Mouse (Mus musculus) MEL (cell line): ENCODE results near the gene Pi4k2a. TPM values are rescaled to one million over a fixed set of nuclear protein-coding genes. Genes with fewer than 3 reads are reported as not detected.
A peak's percentile ranks its signal among the peaks of the same experiment; 100 is the strongest.

Experiments used
- GABPA ChIP-seq: IDR thresholded peaks from 2 replicates; pipeline ENCODE4 v1.6.1; 2012; ENCODE audit warnings: low read depth, mild to moderate bottlenecking, inconsistent platforms, low read length, improper control_type of control experiment, moderate library complexity
- GATA1 ChIP-seq: IDR thresholded peaks from 2 replicates; pipeline ENCODE4 v1.6.1; 2011; ENCODE audit warnings: low read depth, low read length, improper control_type of control experiment
- JUND ChIP-seq: IDR thresholded peaks from 2 replicates; pipeline ENCODE4 v1.6.1; 2011; ENCODE audit warnings: low read depth, mild to moderate bottlenecking, improper control_type of control experiment, low read length
- MAZ ChIP-seq: IDR thresholded peaks from 2 replicates; pipeline ENCODE4 v1.6.1; 2012; ENCODE audit warnings: low read depth, mild to moderate bottlenecking, inconsistent platforms, low read length, improper control_type of control experiment
- MEF2A ChIP-seq: IDR thresholded peaks from 2 replicates; pipeline ENCODE4 v1.6.1; 2014; ENCODE audit warnings: low read depth, mild to moderate bottlenecking, inconsistent platforms, low read length, improper control_type of control experiment; ENCODE audit not compliant: poor library complexity, insufficient replicate concordance, severe bottlenecking; ENCODE audit errors: extremely low read depth
- NELFE ChIP-seq: IDR thresholded peaks from 2 replicates; pipeline ENCODE4 v1.6.1; 2011; ENCODE audit warnings: low read depth, low read length, improper control_type of control experiment
- POLR2AphosphoS2 ChIP-seq: IDR thresholded peaks from 2 replicates; pipeline ENCODE4 v1.6.1; 2011; ENCODE audit warnings: low read length, improper control_type of control experiment
- POLR2AphosphoS5 ChIP-seq: IDR thresholded peaks from 2 replicates; pipeline ENCODE4 v1.6.1; 2012; ENCODE audit warnings: low read depth, borderline replicate concordance, mild to moderate bottlenecking, inconsistent platforms, low read length, moderate library complexity, mixed read lengths
- TCF12 ChIP-seq: IDR thresholded peaks from 2 replicates; pipeline ENCODE4 v1.6.1; 2014; ENCODE audit warnings: low read depth, mild to moderate bottlenecking, inconsistent platforms, low read length, improper control_type of control experiment, moderate library complexity
- ZC3H11A ChIP-seq: IDR thresholded peaks from 2 replicates; pipeline ENCODE4 v1.6.1; 2012; ENCODE audit warnings: low read depth, mild to moderate bottlenecking, inconsistent platforms, low read length, improper control_type of control experiment
- polyA plus RNA-seq, 2 experiments: library from polyadenylated mRNA; stranded (reverse) in 1 of 2; unstranded in 1 of 2; fragments of >175 nt in 1 of 2; fragments of >200 nt in 1 of 2; gene quantifications; 2 replicates each; pipeline versions ENCODE4 v1.2.1 to v1.2.4; 2012; ENCODE audit warnings: low replicate concordance in 2 of 2, low read depth in 1 of 2; ENCODE audit not compliant: insufficient read length in 2 of 2, insufficient read depth in 1 of 2, missing spikeins in 1 of 2
- total RNA-seq: library from RNA; depleted of rRNA; stranded (reverse); fragments of 300-350 nt; gene quantifications from 2 replicates; pipeline ENCODE4 v1.2.3, GENCODE M21; 2012; rRNA removed

Pi4k2a gene
- total and polyA plus RNA-seq, 3 experiments, result 10.2 to 30.3 TPM; not detected in 1

DNA sequence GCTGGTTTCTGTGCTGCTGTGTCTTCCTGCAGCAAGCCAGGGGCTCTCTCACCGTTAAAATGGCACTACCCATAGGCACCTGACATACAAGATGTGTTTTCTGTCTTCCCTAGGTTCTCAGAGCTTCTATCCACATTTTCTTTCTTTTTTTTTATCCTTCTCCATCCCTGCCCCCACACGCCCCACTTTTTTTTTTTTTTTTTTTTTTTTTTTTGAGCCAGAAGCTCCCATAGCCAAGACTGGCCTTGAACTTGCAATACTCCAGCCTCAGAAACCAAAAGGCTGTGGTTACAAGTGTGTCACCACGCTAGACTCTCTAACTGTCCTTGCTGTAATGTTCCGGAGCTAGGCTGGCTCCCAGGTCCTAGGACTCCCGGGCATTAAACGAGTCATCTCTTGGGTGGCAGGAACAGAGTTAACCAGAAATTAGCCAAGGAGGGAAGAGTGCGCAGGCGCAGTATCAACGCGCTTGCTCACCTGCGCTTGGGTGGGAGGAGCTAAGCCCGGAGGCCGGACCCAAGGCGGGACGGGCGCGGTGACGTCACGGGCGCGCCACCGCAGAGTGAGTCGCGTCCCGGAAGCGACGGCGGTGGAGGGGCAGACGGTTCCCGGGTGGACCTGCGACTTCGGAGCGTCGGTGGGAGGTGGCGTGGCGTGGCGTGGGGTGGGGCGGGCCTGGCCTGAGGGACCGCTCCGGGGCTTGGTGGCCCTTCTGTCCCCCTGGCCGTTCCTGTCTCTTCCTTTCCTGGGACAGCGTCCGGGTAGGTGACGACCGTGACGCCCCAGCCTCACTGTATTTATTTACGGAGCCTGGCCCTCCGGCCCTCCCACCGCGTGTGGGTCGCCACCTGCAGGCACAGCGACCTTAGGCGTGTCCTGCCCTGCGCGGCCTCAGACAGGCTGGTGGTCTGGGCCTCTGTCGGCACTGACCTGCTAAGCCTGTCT is 80.0 kb downstream of the Pi4k2a start (continued):
- TF ChIP-seq MEF2A (no peak), POLR2AphosphoS5 (no peak), NELFE (peak; percentile 78), JUND (no peak), POLR2AphosphoS2 (peak; percentile 40; the same call in 1 of the 2 replicates), TCF12 (peak; percentile 42), MAZ (no peak), GATA1 (no peak), GABPA (no peak), ZC3H11A (no peak)

Other genes with a start within 250 kb of the Pi4k2a start
- gene Frat2, start 242.3 kb upstream of the Pi4k2a start, total RNA-seq, result 55.6 and 58.2 TPM in 2 replicates
- 100 to 1,000 TPM in 1 of 2 experiments, not detected in 1; 110 TPM for gene Frat2, start 242.3 kb upstream of the Pi4k2a start, polyA plus RNA-seq
- 93.8 and 106 TPM in 2 replicates for gene Rrp12, start 194.3 kb upstream of the Pi4k2a start, total RNA-seq
- gene Rrp12, start 194.3 kb upstream of the Pi4k2a start, polyA plus RNA-seq, result 100 to 1,000 TPM in 1 of 2 experiments, 10 to 100 TPM in 1; 44.5 to 134 TPM
- 267 and 714 TPM in 2 replicates for gene Pgam1, start 178.5 kb upstream of the Pi4k2a start, total RNA-seq
- gene Pgam1, start 178.5 kb upstream of the Pi4k2a start, polyA plus RNA-seq, result 100 to 1,000 TPM; 220 to 756 TPM
- 101 and 118 TPM in 2 replicates for gene Exosc1, start 157.0 kb upstream of the Pi4k2a start, total RNA-seq
- 100 to 1,000 TPM; 162 to 390 TPM for gene Exosc1, start 157.0 kb upstream of the Pi4k2a start, polyA plus RNA-seq
- gene Zdhhc16, start 157.0 kb upstream of the Pi4k2a start, total RNA-seq, result 95.2 and 99.2 TPM in 2 replicates
- gene Zdhhc16, start 157.0 kb upstream of the Pi4k2a start, polyA plus RNA-seq, result 100 to 1,000 TPM in 1 of 2 experiments, not detected in 1; 128 TPM
- gene Mms19, start 109.3 kb upstream of the Pi4k2a start, total RNA-seq, result 23.7 and 25.6 TPM in 2 replicates
- gene Mms19, start 109.3 kb upstream of the Pi4k2a start, polyA plus RNA-seq, result 10 to 100 TPM in 1 of 2 experiments, not detected in 1; 88.6 TPM
- gene Ubtd1, start 108.7 kb upstream of the Pi4k2a start, total RNA-seq, result 8.0 and 9.1 TPM in 2 replicates
- 10 to 100 TPM in 1 of 2 experiments, not detected in 1; 15.5 TPM for gene Ubtd1, start 108.7 kb upstream of the Pi4k2a start, polyA plus RNA-seq
- not detected in 2 replicates for gene Ankrd2, start 54.5 kb upstream of the Pi4k2a start, total RNA-seq
- not detected for gene Ankrd2, start 54.5 kb upstream of the Pi4k2a start, polyA plus RNA-seq
- 0.31 TPM in 1 of 2 replicates, not detected in the other for gene Hoga1, start 44.9 kb upstream of the Pi4k2a start, total RNA-seq
- gene Hoga1, start 44.9 kb upstream of the Pi4k2a start, polyA plus RNA-seq, result under 1 TPM in 1 of 2 experiments, not detected in 1; 0.38 TPM
- gene 4933411K16Rik, start 38.2 kb upstream of the Pi4k2a start, total RNA-seq, result not detected in 2 replicates
- under 1 TPM in 1 of 2 experiments, not detected in 1; 0.10 TPM for gene 4933411K16Rik, start 38.2 kb upstream of the Pi4k2a start, polyA plus RNA-seq
- gene Morn4, start 4.1 kb upstream of the Pi4k2a start, total RNA-seq, result 4.9 and 5.7 TPM in 2 replicates
- gene Morn4, start 4.1 kb upstream of the Pi4k2a start, polyA plus RNA-seq, result 10 to 100 TPM in 1 of 2 experiments, not detected in 1; 18.4 TPM
- 49.5 and 54.8 TPM in 2 replicates for gene Avpi1, start 38.6 kb downstream of the Pi4k2a start, total RNA-seq
- 10 to 100 TPM in 1 of 2 experiments, not detected in 1; 53.3 TPM for gene Avpi1, start 38.6 kb downstream of the Pi4k2a start, polyA plus RNA-seq
- gene Marveld1, start 56.9 kb downstream of the Pi4k2a start, total RNA-seq, result 7.9 and 9.7 TPM in 2 replicates
- 10 to 100 TPM in 1 of 2 experiments, not detected in 1; 24.4 TPM for gene Marveld1, start 56.9 kb downstream of the Pi4k2a start, polyA plus RNA-seq
- gene Zfyve27, start 73.5 kb downstream of the Pi4k2a start, total RNA-seq, result 22.0 and 27.0 TPM in 2 replicates
- 10 to 100 TPM in 1 of 2 experiments, not detected in 1; 40.2 TPM for gene Zfyve27, start 73.5 kb downstream of the Pi4k2a start, polyA plus RNA-seq
- not detected in 2 replicates for gene Sfrp5, start 111.8 kb downstream of the Pi4k2a start, total RNA-seq
- gene Sfrp5, start 111.8 kb downstream of the Pi4k2a start, polyA plus RNA-seq, result under 1 TPM in 1 of 2 experiments, not detected in 1; 0.50 TPM
- gene Golga7b, start 157.1 kb downstream of the Pi4k2a start, total RNA-seq, result 0.23 and 0.27 TPM in 2 replicates
- 1 to 10 TPM in 1 of 2 experiments, not detected in 1; 2.0 TPM for gene Golga7b, start 157.1 kb downstream of the Pi4k2a start, polyA plus RNA-seq